Mouse (Mus musculus): Measurements from ENCODE around the gene Rhoa. TPM values are rescaled to one million over a fixed set of nuclear protein-coding genes. Genes with fewer than 3 reads are reported as not detected.

Gene Rhoa
- total and polyA plus RNA-seq, 2 experiments from 2014 or later: 167 to 332 TPM

DNA sequence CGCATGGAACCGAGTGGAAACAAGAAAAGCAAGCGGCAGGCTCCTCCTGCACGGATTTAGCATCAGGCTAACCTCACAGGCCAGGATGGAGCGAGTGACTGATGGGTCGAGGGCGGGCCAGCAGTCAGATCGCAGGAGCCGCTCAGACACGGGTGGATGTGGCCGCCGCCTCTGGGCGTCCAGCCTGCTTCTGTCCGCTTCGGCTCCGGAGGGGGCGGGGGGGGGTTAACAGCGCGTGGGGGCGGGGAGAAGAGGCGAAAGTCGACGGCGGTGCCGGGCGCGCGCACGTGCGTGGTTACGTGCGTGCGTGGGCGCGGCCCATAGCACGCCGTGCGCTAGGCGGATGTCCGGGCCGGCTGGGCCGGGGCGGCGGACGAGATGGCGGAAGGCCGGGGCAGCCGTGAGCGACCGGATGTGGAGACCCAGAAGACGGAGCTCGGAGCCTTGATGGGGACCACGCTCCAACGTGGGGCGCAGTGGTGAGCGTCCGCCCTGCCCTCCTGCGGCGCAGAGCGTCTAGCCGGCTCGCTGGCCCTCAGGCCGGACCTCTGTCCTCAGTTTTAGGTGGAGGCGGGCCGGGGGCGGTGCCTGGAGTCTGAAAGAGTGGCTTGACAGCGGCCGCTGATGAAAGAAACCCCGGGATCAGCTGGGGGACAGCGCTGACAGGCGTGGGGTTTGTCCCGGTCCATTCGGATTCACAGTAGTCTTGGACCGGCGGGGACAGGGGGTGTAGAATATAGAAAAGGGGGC lies 41.8 kb downstream of the Rhoa start, which contains the start of gene Usp4:
Usp4 (plus strand) TSS at position 314 of the 750 bp plus-strand sequence.
- no peak for TF ChIP-seq CTCF (IDR thresholded peaks at IDR 0.05; ENCODE audit: low read depth)
- peak; percentile 66; the same call in 1 of the 2 replicates for TF ChIP-seq EP300 (IDR thresholded peaks at IDR 0.05; ENCODE audit: low read depth)
- Histone ChIP-seq H3K4me3 (ENCODE audit: low read depth, low read length) (peak within 1 kb of the TSS; percentile 83), H3K27me3 (ENCODE audit: control insufficient read depth, insufficient read depth, low read length) (no peaks in the 10 kb centered on the region), H3K27ac (ENCODE audit: low read depth) (peak within 1 kb of the TSS; percentile 95), H3K36me3 (replicated peaks; ENCODE audit: control insufficient read depth, insufficient read depth, low read length) (peaks cover 21% of the 10 kb centered on the region), H3K4me2 (ENCODE audit: low read depth, low read length) (peak within 1 kb of the TSS; percentile 83), H3K9me3 (replicated peaks; ENCODE audit: control insufficient read depth, low read length) (no peaks in the 10 kb centered on the region), H3K9ac (replicated peaks; ENCODE audit: low read depth, low read length) (peak within 1 kb of the TSS; percentile 79), H3K4me1 (ENCODE audit: control insufficient read depth, insufficient read depth) (peaks cover 10% of the 10 kb centered on the region)
- WGBS: 1% methylated on average over 60 of the region's 75 CpGs
- ATAC-seq (ENCODE audit: insufficient read depth, low read depth) (peak; percentile 95), DNase-seq (ENCODE audit: low spot score) (peak; percentile 88)

DNA sequence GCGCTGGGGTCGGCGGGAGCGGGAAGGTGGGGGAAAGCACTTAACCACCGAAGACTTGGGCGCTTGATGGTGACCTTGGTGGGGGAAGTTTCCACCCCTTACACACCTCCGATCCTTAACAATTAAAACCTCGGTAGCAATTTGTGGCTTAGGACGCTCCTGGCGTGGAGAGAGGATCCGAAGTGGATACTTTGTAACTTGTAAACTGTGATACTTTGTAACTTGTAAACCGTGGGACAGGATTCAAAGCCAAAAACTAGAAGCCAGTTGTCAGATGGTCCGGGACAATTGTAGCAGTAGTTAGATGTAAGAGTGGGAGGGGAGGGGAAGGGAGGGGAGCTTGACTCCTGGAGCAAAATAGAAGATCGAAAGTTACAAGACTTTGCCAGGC lies 42.4 kb downstream of the Rhoa start:
- Histone ChIP-seq H3K27me3 (ENCODE audit: control insufficient read depth, insufficient read depth, low read length) (no peaks in the 10 kb centered on the region), H3K9ac (replicated peaks; ENCODE audit: low read depth, low read length) (peak overlapping the region; percentile 79), H3K4me3 (ENCODE audit: low read depth, low read length) (peak overlapping the region; percentile 83), H3K36me3 (replicated peaks; ENCODE audit: control insufficient read depth, insufficient read depth, low read length) (peaks cover 27% of the 10 kb centered on the region), H3K4me1 (ENCODE audit: control insufficient read depth, insufficient read depth) (peaks cover 10% of the 10 kb centered on the region), H3K4me2 (ENCODE audit: low read depth, low read length) (peak overlapping the region; percentile 83), H3K9me3 (replicated peaks; ENCODE audit: control insufficient read depth, low read length) (no peaks in the 10 kb centered on the region), H3K27ac (ENCODE audit: low read depth) (peak overlapping the region; percentile 95)
- TF ChIP-seq EP300 (IDR thresholded peaks at IDR 0.05; ENCODE audit: low read depth) (no peak), CTCF (IDR thresholded peaks at IDR 0.05; ENCODE audit: low read depth) (no peak)
- DNase-seq (ENCODE audit: low spot score) (peak; percentile 5), ATAC-seq (ENCODE audit: insufficient read depth, low read depth) (no peak)
- 2% methylated on average over 14 of the region's 14 CpGs for WGBS

DNA sequence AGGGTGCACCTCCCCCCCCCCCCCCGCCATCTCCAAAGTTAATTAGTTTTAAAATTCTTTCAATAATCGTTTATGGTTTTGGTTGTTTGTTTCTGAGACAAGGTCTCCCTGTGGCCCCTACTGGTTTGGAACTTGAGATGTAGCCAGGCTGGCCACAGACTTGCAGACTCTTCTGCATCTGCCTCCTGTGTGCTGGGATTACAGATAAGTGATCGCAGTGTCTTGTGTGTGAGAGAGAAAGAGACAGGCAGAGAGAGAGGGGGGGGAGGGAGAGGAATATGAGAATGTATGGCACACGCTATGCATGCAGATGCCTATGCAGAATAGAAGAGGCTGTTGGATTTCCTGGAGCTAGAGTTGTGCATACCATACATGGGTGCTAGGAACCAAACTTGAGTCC lies 43.8 kb downstream of the Rhoa start:
- Histone ChIP-seq H3K9ac (replicated peaks; ENCODE audit: low read depth, low read length) (no peak overlapping the region), H3K4me3 (ENCODE audit: low read depth, low read length) (no peak overlapping the region), H3K4me2 (ENCODE audit: low read depth, low read length) (no peak overlapping the region), H3K4me1 (ENCODE audit: control insufficient read depth, insufficient read depth) (peaks cover 10% of the 10 kb centered on the region), H3K27ac (ENCODE audit: low read depth) (no peak overlapping the region), H3K9me3 (replicated peaks; ENCODE audit: control insufficient read depth, low read length) (no peaks in the 10 kb centered on the region), H3K36me3 (replicated peaks; ENCODE audit: control insufficient read depth, insufficient read depth, low read length) (peaks cover 41% of the 10 kb centered on the region), H3K27me3 (ENCODE audit: control insufficient read depth, insufficient read depth, low read length) (no peaks in the 10 kb centered on the region)
- 88% methylated on average over 4 of the region's 4 CpGs for WGBS
- ATAC-seq (ENCODE audit: insufficient read depth, low read depth) (no peak), DNase-seq (ENCODE audit: low spot score) (no peak)
- TF ChIP-seq EP300 (IDR thresholded peaks at IDR 0.05; ENCODE audit: low read depth): no peak
- no peak for TF ChIP-seq CTCF (IDR thresholded peaks at IDR 0.05; ENCODE audit: low read depth)

DNA sequence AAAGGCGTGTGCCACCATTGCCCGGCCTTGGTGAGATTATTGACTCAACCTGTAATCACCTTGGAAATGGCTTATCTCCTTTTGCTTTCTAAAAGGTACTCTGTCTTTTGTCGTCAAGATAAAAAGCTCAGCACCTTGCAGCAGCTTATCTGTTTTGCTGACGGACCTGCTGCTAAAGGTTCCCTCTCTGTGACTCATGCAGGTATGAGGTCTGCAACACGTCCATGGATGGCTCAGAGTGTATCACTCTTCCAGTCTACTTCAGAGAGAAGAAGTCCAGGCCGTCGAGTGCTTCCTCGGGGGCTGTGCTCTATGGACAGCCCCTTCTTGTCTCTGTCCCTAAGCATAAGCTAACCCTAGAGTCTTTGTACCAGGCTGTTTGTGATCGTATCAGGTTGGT lies 72.3 kb downstream of the Rhoa start:
- no peak overlapping the region for H3K4me3 ChIP-seq (ENCODE audit: low read depth, low read length)
- peaks cover 5% of the 10 kb centered on the region for H3K4me1 ChIP-seq (ENCODE audit: control insufficient read depth, insufficient read depth)
- H3K36me3 ChIP-seq (replicated peaks; ENCODE audit: control insufficient read depth, insufficient read depth, low read length): peaks cover 83% of the 10 kb centered on the region
- no peak overlapping the region for H3K27ac ChIP-seq (ENCODE audit: low read depth)
- no peak overlapping the region for H3K9ac ChIP-seq (replicated peaks; ENCODE audit: low read depth, low read length)
- 40% methylated on average over 9 of the region's 9 CpGs for WGBS
- no peaks in the 10 kb centered on the region for H3K9me3 ChIP-seq (replicated peaks; ENCODE audit: control insufficient read depth, low read length)
- DNase-seq (ENCODE audit: low spot score): no peak
- H3K4me2 ChIP-seq (ENCODE audit: low read depth, low read length): no peak overlapping the region
- H3K27me3 ChIP-seq (ENCODE audit: control insufficient read depth, insufficient read depth, low read length): no peaks in the 10 kb centered on the region
- no peak for ATAC-seq (ENCODE audit: insufficient read depth, low read depth)
- TF ChIP-seq EP300 (IDR thresholded peaks at IDR 0.05; ENCODE audit: low read depth) (no peak), CTCF (IDR thresholded peaks at IDR 0.05; ENCODE audit: low read depth) (no peak)

DNA sequence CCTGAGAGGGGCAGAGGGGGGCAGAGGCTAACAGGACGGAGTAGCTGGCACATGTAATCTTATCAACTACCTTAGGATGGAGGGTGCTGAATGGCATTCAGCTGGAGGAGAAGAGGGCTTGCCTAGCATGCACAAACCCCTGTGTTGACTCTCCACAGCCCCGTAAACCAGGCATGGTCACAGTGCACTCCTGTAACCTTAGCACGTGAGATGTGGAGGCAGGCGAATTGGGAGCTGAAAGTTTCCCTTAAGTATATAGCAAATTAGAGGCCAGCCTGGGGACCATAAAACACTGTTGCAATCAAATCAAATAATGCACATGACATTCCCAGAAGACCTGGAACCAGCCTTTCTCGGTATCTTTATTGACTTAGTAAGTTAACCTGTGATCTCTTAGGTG lies 72.8 kb downstream of the Rhoa start:
- ATAC-seq (ENCODE audit: insufficient read depth, low read depth): 0 out of 2 replicates have a peak, but pooled peaks have one; percentile 8
- no peak overlapping the region for H3K4me2 ChIP-seq (ENCODE audit: low read depth, low read length)
- H3K36me3 ChIP-seq (replicated peaks; ENCODE audit: control insufficient read depth, insufficient read depth, low read length): peaks cover 83% of the 10 kb centered on the region
- TF ChIP-seq EP300 (IDR thresholded peaks at IDR 0.05; ENCODE audit: low read depth) (no peak), CTCF (IDR thresholded peaks at IDR 0.05; ENCODE audit: low read depth) (no peak)
- H3K9ac ChIP-seq (replicated peaks; ENCODE audit: low read depth, low read length): no peak overlapping the region
- WGBS: 57% methylated on average over 5 of the region's 5 CpGs
- no peaks in the 10 kb centered on the region for H3K9me3 ChIP-seq (replicated peaks; ENCODE audit: control insufficient read depth, low read length)
- no peaks in the 10 kb centered on the region for H3K27me3 ChIP-seq (ENCODE audit: control insufficient read depth, insufficient read depth, low read length)
- H3K27ac ChIP-seq (ENCODE audit: low read depth): no peak overlapping the region
- peaks cover 5% of the 10 kb centered on the region for H3K4me1 ChIP-seq (ENCODE audit: control insufficient read depth, insufficient read depth)
- DNase-seq (ENCODE audit: low spot score): no peak
- H3K4me3 ChIP-seq (ENCODE audit: low read depth, low read length): no peak overlapping the region

All from heart, postnatal 0 days (tissue).